Mouse (Mus musculus): ENCODE data around the gene Cerk. TPM values are rescaled to one million over a fixed set of nuclear protein-coding genes. Genes with fewer than 3 reads are reported as not detected.
A peak's percentile ranks its signal among the peaks of the same experiment; 100 is the strongest.

The Cerk gene
- polyA plus RNA-seq, 1 experiment, result 38.2 TPM

- DNase-seq, result peak; percentile 84
- WGBS, result 36% methylated on average over 18 of the region's 18 CpGs
- Histone ChIP-seq H3K4me1 (ENCODE audit: control insufficient read depth, insufficient read depth, low read length) (no peaks in the 10 kb centered on the region), H3K4me3 (replicated peaks; ENCODE audit: extremely low read depth, low read depth, low read length) (no peak overlapping the region)
- TF ChIP-seq CTCF (IDR thresholded peaks at IDR 0.05; ENCODE audit: insufficient read depth, low read length), result peak; percentile 93
- no peak for TF ChIP-seq POLR2A (IDR thresholded peaks at IDR 0.05; ENCODE audit: borderline replicate concordance, extremely low read depth, low read depth, low read length)
Measured at GRCm38 (mm10) chr15:86134941-86135783, 50.8 kb downstream of the Cerk start.

- H3K4me1 ChIP-seq (ENCODE audit: control insufficient read depth, insufficient read depth, low read length), result no peaks in the 10 kb centered on the region
- TF ChIP-seq POLR2A (IDR thresholded peaks at IDR 0.05; ENCODE audit: borderline replicate concordance, extremely low read depth, low read depth, low read length), result no peak
- no peak for TF ChIP-seq CTCF (IDR thresholded peaks at IDR 0.05; ENCODE audit: insufficient read depth, low read length)
- no peak for DNase-seq
- WGBS, result 94% methylated on average over 10 of the region's 10 CpGs
- no peak overlapping the region for H3K4me3 ChIP-seq (replicated peaks; ENCODE audit: extremely low read depth, low read depth, low read length)
Measured at GRCm38 (mm10) chr15:86130657-86131056, 55.3 kb downstream of the Cerk start.

GRCm38 (mm10) chr15:86129036-86129435, 56.9 kb downstream of the Cerk start:
- DNase-seq, result no peak
- H3K4me3 ChIP-seq (replicated peaks; ENCODE audit: extremely low read depth, low read depth, low read length), result no peak overlapping the region

DNA sequence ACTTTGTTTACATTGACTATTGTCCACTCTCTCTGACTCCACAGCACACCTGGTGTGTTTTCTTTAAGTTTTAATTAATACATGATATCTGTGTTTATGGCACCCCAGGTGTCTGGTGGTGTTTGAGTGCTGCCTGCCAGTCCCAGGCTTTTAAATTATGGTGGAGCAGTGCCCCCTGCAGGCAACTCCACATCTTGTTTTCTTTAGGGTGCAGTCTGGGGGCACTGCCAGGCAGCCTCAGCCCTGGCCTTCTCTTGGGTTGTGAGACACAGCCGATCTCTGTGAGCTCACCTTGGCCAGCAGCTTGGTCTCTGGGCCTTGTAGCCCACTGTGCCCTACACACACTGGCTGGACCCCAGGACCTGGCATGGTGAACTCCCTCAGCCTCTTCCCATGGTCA, 61.6 kb downstream of the Cerk start:
- DNase-seq, result peak; percentile 71
- no peak for TF ChIP-seq POLR2A (IDR thresholded peaks at IDR 0.05; ENCODE audit: borderline replicate concordance, extremely low read depth, low read depth, low read length)
- TF ChIP-seq CTCF (IDR thresholded peaks at IDR 0.05; ENCODE audit: insufficient read depth, low read length), result peak; percentile 65
- 33% methylated on average over 1 of the region's 1 CpGs for WGBS
- Histone ChIP-seq H3K4me1 (ENCODE audit: control insufficient read depth, insufficient read depth, low read length) (peaks cover 3% of the 10 kb centered on the region; the same call in 1 of the 2 replicates), H3K4me3 (replicated peaks; ENCODE audit: extremely low read depth, low read depth, low read length) (no peak overlapping the region)

More at GRCm38 (mm10) chr15:86129036-86129435, 56.9 kb downstream of the Cerk start:
- 91% methylated on average over 3 of the region's 3 CpGs for WGBS
- TF ChIP-seq CTCF (IDR thresholded peaks at IDR 0.05; ENCODE audit: insufficient read depth, low read length) (no peak), POLR2A (IDR thresholded peaks at IDR 0.05; ENCODE audit: borderline replicate concordance, extremely low read depth, low read depth, low read length) (no peak)
- H3K4me1 ChIP-seq (ENCODE audit: control insufficient read depth, insufficient read depth, low read length), result no peaks in the 10 kb centered on the region

DNA sequence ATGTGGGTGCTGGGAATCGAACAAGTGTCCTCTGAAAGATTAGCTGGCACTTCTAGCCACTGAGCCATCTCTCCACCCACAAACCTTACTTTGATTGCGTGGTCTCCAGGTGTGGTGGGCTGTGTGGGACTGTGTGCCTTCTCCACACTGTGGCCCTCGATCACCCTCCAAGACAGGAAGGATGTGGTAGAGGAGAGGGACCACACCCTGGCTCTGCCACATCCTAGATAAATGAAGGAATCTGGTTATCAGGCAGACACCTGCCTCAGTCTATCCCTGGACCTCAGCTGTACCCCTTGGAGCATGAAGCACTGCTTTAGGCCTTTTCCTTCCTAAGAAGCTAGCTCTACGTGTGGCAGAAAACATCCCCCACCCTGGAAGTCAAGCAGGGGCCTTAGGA, 62.5 kb downstream of the Cerk start:
- 69% methylated on average over 4 of the region's 4 CpGs for WGBS
- Histone ChIP-seq H3K4me3 (replicated peaks; ENCODE audit: extremely low read depth, low read depth, low read length) (no peak overlapping the region), H3K4me1 (ENCODE audit: control insufficient read depth, insufficient read depth, low read length) (peaks cover 3% of the 10 kb centered on the region; the same call in 1 of the 2 replicates)
- DNase-seq, result no peak
- TF ChIP-seq CTCF (IDR thresholded peaks at IDR 0.05; ENCODE audit: insufficient read depth, low read length) (no peak), POLR2A (IDR thresholded peaks at IDR 0.05; ENCODE audit: borderline replicate concordance, extremely low read depth, low read depth, low read length) (no peak)

- WGBS, result 68% methylated on average over 9 of the region's 9 CpGs
- peaks cover 3% of the 10 kb centered on the region; the same call in 1 of the 2 replicates for H3K4me1 ChIP-seq (ENCODE audit: control insufficient read depth, insufficient read depth, low read length)
- no peak overlapping the region for H3K4me3 ChIP-seq (replicated peaks; ENCODE audit: extremely low read depth, low read depth, low read length)
- no peak for TF ChIP-seq POLR2A (IDR thresholded peaks at IDR 0.05; ENCODE audit: borderline replicate concordance, extremely low read depth, low read depth, low read length)
- DNase-seq, result no peak
Measured at GRCm38 (mm10) chr15:86122261-86122949, 63.5 kb downstream of the Cerk start.

GRCm38 (mm10) chr15:86119186-86119585, 66.8 kb downstream of the Cerk start:
- DNase-seq, result no peak
- Histone ChIP-seq H3K4me1 (ENCODE audit: control insufficient read depth, insufficient read depth, low read length) (peaks cover 3% of the 10 kb centered on the region; the same call in 1 of the 2 replicates), H3K4me3 (replicated peaks; ENCODE audit: extremely low read depth, low read depth, low read length) (no peak overlapping the region)
- no peak for TF ChIP-seq CTCF (IDR thresholded peaks at IDR 0.05; ENCODE audit: insufficient read depth, low read length)
- TF ChIP-seq POLR2A (IDR thresholded peaks at IDR 0.05; ENCODE audit: borderline replicate concordance, extremely low read depth, low read depth, low read length), result no peak
- 85% methylated on average over 7 of the region's 7 CpGs for WGBS

DNA sequence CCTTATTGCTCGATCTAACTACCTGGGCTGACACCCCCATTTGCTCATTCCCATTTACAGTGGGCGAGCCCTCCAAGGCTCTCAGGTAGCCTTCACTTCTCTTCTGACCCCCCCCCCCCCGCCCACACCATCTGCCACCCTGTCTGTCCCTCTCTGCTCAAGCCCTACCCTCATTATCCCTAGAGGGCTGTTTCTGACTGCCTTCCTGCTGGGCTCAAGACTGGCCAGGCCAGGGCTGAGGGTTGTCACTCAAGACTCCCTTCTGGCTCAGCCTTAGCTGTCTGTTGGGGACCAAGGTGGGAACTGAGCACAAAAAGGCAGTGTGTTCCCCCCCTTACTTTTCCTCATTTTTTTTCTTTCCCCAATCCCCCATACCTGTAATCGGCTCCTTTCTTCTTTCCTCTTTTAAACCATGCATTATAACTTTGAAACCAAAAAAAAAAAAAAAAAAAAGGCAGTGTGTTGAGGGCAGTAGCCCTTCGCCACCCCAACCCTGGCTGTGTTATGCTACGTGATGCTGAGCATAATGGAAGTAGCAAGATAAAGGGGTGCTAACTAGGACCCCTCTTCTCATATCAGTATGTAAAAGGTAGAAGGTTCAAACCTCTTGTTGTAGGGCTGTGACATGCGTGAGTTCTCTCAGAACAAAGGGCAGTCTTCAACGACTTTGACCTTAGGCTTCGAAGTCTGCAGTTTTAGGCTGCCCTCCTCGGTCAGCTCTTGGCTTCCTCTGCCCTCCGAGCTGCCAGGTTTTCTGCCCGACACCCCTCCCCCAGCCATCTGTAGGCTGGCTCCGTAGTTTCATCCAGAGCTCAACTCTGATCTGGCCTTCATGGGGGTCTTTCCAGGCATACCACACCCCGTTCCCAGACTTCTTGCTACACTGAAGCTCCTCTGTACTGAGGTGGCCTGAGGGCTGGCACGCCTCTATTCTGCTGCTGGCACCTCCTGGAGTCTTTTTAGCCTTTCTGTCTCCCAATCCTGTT, 68.5 kb downstream of the Cerk start:
- TF ChIP-seq CTCF (IDR thresholded peaks at IDR 0.05; ENCODE audit: insufficient read depth, low read length), result no peak
- TF ChIP-seq POLR2A (IDR thresholded peaks at IDR 0.05; ENCODE audit: borderline replicate concordance, extremely low read depth, low read depth, low read length), result no peak
- no peak for DNase-seq
- WGBS, result 74% methylated on average over 15 of the region's 15 CpGs
- no peak overlapping the region for H3K4me3 ChIP-seq (replicated peaks; ENCODE audit: extremely low read depth, low read depth, low read length)
- peaks cover 10% of the 10 kb centered on the region for H3K4me1 ChIP-seq (ENCODE audit: control insufficient read depth, insufficient read depth, low read length)

- no peak for DNase-seq
- TF ChIP-seq CTCF (IDR thresholded peaks at IDR 0.05; ENCODE audit: insufficient read depth, low read length), result no peak
- TF ChIP-seq POLR2A (IDR thresholded peaks at IDR 0.05; ENCODE audit: borderline replicate concordance, extremely low read depth, low read depth, low read length), result no peak
- Histone ChIP-seq H3K4me1 (ENCODE audit: control insufficient read depth, insufficient read depth, low read length) (peaks cover 8% of the 10 kb centered on the region), H3K4me3 (replicated peaks; ENCODE audit: extremely low read depth, low read depth, low read length) (no peak overlapping the region)
- 74% methylated on average over 5 of the region's 5 CpGs for WGBS
Measured at GRCm38 (mm10) chr15:86116421-86116820, 69.5 kb downstream of the Cerk start.

Measured in lung, adult 2 months (tissue).